Mouse (Mus musculus) cerebellum, adult 2 months (tissue): Measurements from ENCODE around the gene Nln. TPM values are rescaled to one million over a fixed set of nuclear protein-coding genes. Genes with fewer than 3 reads are reported as not detected.

Experiments used
- DNase-seq, 2 experiments: peaks; one replicate each; pipeline ENCODE4 v3.0.0; 2021
- H3K27ac ChIP-seq: fragments of 200-500 bp; 2 replicates; pipeline ENCODE4 v1.5.1; 2012; ENCODE audit warnings: low read length, control low read depth, inconsistent platforms; ENCODE audit not compliant: insufficient read depth
- H3K27me3 ChIP-seq: fragments of 200-500 bp; 2 replicates; pipeline ENCODE4 v1.6.1; 2012; ENCODE audit warnings: inconsistent platforms, mild to moderate bottlenecking, low read length, moderate library complexity; ENCODE audit not compliant: control insufficient read depth, insufficient read depth
- H3K4me1 ChIP-seq: fragments of 200-500 bp; 2 replicates; pipeline ENCODE4 v1.6.1; 2011; ENCODE audit warnings: low read length; ENCODE audit not compliant: control insufficient read depth, insufficient read depth
- H3K4me3 ChIP-seq: fragments of 200-500 bp; replicated peaks from 2 replicates; pipeline ENCODE3; 2011; ENCODE audit warnings: mild to moderate bottlenecking, low read depth, low read length, control low read depth; ENCODE audit not compliant: insufficient read depth
- CTCF ChIP-seq: fragments of 200-500 bp; IDR thresholded peaks from 2 replicates; pipeline ENCODE4 v1.5.1; 2011; ENCODE audit warnings: low read depth, mild to moderate bottlenecking, control low read depth, low read length, moderate library complexity, borderline replicate concordance; ENCODE audit not compliant: insufficient read depth
- POLR2A ChIP-seq: fragments of 200-500 bp; IDR thresholded peaks from 2 replicates; pipeline ENCODE4 v1.6.1; 2011; ENCODE audit warnings: low read length, control low read depth, borderline replicate concordance; ENCODE audit not compliant: insufficient read depth
- WGBS: fragments of 180-500 bp; shearing (Covaris S2); methylation state at CpG from one replicate; pipeline ENCODE4 v1.1.7; 2018; 5-methylcytosine and 5-hydroxymethylcytosine counted together
- polyA plus RNA-seq: library from polyadenylated mRNA; depleted of rRNA; stranded (reverse); fragments of >200 nt; gene quantifications from 2 replicates; pipeline ENCODE4 v1.2.3, GENCODE M21; 2012

Gene Nln
- polyA plus RNA-seq, 1 experiment = 12.9 TPM

DNA sequence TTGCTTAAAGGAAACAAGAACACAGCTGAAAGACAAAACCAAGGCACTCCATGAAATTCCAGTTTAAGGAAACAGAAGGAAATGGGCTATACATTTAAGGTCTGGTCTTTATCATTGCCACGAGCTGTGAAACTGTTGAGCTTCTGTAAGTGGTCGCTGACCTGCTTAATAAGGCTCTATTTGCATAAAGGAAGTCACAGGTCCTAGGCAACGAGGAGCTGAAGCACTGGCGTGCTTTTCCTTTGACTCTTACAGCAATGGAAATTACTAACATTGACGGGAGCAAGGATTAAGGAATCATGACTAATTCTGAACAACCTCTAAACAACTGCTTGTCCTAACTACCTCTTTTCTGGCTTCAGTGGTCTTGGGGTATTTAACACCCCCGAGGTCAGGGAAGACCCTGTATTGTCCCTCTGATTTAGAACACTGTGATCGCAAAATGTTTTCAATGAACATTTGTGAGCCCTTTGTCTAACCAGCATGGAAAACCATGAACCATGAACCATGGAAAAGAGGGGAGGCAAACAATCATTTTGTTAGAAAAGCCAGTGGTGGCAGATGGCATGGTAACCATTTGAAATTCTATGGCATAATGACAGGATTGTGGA is 90.8 kb downstream of the Nln start:
- no peak for DNase-seq
- WGBS = 39% methylated on average over 7 of the region's 7 CpGs
- TF ChIP-seq CTCF = no peak
- no peak for TF ChIP-seq POLR2A
- no peak overlapping the region for H3K27ac ChIP-seq
- no peak overlapping the region for H3K4me3 ChIP-seq
- no peaks in the 10 kb centered on the region for H3K4me1 ChIP-seq
- no peaks in the 10 kb centered on the region; the same call in 1 of the 2 replicates for H3K27me3 ChIP-seq

DNA sequence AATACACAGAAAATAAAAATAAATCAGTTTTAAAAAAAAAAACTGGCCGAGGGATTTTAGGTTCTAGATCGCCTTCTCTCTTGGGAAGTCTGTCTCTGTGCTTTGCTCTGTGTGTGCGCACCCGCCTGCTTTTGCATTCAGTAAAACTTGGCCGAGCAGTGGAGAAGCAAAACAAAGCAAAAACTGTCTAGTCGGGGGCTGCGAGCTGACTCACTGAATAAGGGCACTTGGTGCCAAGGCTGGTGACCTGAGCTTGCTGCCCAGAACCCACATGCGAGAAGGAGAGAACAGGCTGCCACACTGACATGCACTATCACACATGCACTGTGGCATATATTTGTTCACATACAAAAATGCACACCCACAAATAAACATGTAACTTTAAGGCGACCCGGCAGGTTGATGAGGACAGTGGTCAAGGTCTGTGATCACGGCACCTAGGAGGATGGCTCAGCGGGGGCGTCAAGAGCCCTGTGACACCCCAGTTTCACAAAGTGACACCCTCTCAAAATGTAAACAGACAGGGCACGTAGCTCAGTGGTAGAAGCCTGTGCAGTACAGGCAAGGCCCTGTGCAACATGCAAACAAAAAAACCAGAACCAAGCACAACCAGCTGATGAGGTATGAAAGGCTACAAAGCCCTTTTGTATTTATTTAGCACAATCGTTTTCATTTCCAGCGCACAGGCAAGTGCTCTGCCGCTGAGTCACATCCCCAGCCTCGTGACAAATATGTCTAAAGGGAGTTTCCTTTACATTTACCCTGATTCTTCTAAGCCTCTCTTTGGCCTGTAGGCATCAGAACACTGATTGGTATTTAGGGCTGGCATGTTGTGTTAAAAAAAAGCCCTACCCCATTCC is 93.9 kb downstream of the Nln start:
- Histone ChIP-seq H3K27me3 (no peaks in the 10 kb centered on the region; the same call in 1 of the 2 replicates), H3K4me1 (no peaks in the 10 kb centered on the region), H3K4me3 (no peak overlapping the region), H3K27ac (peak overlapping the region; percentile 82; the same call in 1 of the 2 replicates)
- DNase-seq = peak in 1 of 2 experiments; percentile 20
- WGBS = 77% methylated on average over 18 of the region's 18 CpGs
- TF ChIP-seq POLR2A = no peak
- no peak for TF ChIP-seq CTCF

DNA sequence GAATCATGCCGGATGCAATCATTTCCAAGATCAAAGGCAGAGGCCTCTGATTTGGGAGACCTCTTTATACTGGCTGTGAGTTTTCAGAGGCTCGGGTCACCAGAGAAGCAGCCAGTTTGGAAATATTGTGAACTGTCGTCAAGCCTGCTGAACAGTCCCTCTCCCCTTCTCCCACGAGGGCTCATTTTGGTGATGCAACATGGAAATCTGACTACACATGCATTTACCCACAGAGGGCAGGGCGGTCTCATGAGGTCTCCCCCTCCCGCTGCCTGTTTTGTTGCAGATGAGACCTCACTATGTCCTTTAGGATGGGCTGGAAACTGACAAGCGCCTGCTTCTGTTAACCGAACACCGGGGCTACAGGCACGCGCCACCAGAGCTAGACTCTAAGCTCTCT is 95.4 kb downstream of the Nln start:
- TF ChIP-seq CTCF (no peak), POLR2A (no peak)
- no peak overlapping the region for H3K27ac ChIP-seq
- no peak for DNase-seq
- 88% methylated on average over 11 of the region's 11 CpGs for WGBS
- H3K4me3 ChIP-seq = no peak overlapping the region
- no peaks in the 10 kb centered on the region; the same call in 1 of the 2 replicates for H3K27me3 ChIP-seq
- H3K4me1 ChIP-seq = no peaks in the 10 kb centered on the region

DNA sequence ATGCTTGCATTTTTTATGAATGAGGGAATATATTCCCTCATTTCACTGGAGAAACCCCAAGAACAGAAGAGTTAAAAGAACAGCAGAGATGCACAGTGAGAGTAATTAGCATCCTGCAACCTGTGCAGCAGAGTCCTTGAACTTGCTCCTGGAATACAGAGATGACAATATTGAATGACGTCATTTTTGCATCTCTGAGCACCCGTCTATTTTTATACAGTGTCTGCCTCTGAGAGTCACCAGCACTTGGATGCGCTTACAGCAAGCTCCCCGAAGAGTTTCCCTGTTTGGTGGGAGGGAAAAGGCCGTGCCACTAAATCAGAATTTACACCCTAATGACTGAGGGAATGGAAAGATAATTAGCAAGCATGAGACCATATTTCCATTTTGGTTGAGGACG is 96.0 kb downstream of the Nln start:
- TF ChIP-seq CTCF (no peak), POLR2A (no peak)
- H3K4me3 ChIP-seq = no peak overlapping the region
- no peak overlapping the region for H3K27ac ChIP-seq
- H3K4me1 ChIP-seq = no peaks in the 10 kb centered on the region
- no peak for DNase-seq
- 74% methylated on average over 6 of the region's 6 CpGs for WGBS
- no peaks in the 10 kb centered on the region; the same call in 1 of the 2 replicates for H3K27me3 ChIP-seq

DNA sequence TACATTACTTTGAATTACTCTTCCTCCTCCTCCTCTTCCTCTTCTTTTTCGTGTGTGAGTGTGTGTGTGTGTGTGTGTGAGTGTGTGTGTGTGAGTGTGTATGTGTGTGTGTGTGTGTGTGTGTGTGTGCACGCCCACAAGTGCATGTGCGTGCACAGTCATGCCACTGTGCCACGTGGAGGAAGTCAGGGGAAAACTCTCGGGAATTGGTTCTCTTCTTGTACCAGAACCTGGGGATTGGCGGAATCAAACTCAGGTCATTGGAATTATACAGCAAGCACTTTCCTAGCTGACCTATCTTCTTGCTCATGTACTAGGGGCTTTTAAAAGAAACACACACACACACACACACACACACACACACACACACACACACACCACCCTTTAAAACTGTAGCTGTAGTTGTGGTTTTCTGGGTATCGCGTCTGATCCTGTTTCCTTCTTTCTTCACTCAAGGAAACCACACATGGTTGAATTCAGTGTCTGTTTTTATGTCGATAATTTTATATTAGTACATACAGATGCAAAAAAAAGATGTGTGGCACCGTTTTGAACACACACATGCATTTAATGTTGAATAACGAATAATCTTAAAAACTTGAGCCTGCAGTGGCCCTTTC is 97.1 kb downstream of the Nln start:
- DNase-seq = no peak
- Histone ChIP-seq H3K4me3 (no peak overlapping the region), H3K27ac (no peak overlapping the region), H3K27me3 (no peaks in the 10 kb centered on the region; the same call in 1 of the 2 replicates), H3K4me1 (no peaks in the 10 kb centered on the region)
- WGBS = 88% methylated on average over 11 of the region's 11 CpGs
- TF ChIP-seq CTCF = no peak
- TF ChIP-seq POLR2A = no peak

DNA sequence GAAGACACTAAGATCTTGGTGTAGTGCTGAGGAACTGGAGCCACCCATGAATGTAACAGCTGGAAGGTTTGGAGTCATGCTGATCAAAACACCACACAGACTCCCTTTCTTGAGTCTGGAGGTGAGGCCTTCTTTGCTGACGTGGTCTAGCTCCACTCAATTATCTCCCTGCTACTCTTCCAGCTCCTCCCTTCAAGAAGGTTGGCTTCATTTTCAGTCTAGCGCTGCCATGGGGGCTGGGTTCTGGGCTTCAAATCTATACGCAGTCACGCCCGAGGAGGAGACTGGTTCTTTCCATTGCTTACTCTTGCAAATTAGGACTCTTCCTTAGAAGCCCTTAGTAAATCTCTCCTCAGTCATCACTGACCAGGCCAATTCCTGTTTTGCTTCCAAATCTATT is 98.1 kb downstream of the Nln start:
- TF ChIP-seq POLR2A (no peak), CTCF (no peak)
- Histone ChIP-seq H3K27ac (no peak overlapping the region), H3K27me3 (no peaks in the 10 kb centered on the region; the same call in 1 of the 2 replicates), H3K4me1 (no peaks in the 10 kb centered on the region), H3K4me3 (no peak overlapping the region)
- 95% methylated on average over 5 of the region's 5 CpGs for WGBS
- DNase-seq = no peak

DNA sequence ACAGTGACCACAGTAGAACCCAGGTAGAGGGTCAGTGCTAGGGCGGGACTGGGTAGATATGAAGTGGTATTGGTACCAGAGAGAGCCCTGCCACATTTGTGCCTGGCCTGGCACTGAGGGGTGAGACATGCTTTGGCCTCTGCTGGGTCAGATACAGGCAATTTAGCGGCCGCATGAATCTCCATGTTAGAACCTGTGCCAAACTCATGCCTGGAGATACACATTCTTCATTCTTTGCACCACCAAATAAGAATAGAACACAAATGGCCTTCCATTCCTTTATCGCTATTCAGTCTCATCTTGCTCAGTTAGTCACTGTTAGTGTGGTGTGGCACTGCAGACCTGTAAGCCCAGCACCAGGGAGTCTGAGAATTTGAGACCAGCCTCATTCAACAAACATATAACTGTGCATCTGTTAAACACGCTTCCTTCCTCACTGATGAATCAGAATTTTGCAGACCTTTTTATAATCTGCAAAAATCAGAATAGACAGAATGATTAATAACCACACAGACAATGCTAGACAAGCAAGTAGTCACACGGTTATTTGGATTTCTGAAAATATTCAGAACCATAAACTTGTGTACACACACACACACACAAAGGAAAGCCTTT is 104.1 kb downstream of the Nln start:
- no peaks in the 10 kb centered on the region for H3K4me1 ChIP-seq
- DNase-seq = no peak
- 72% methylated on average over 6 of the region's 6 CpGs for WGBS
- H3K27me3 ChIP-seq = no peaks in the 10 kb centered on the region
- TF ChIP-seq POLR2A (no peak), CTCF (no peak)
- no peak overlapping the region for H3K4me3 ChIP-seq
- H3K27ac ChIP-seq = no peak overlapping the region

DNA sequence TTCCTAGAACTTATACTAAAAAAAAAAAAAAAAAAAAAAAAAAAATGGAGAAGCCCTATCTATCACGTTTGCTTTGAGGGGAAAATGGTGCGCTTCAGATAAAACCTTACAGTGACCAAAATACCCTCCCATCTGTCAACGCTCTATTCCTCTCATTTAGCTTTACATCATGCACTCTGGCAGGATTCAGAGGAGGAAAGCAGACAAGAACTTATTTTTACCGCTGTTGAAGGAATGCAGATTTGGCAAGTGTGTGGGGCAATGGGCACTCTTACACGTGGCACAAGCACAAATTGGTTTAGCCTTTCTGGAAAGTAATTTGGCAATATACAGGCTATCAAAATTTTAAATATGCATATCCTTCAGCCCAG is 115.3 kb downstream of the Nln start:
- no peak for TF ChIP-seq CTCF
- no peak for TF ChIP-seq POLR2A
- no peak overlapping the region for H3K4me3 ChIP-seq
- no peaks in the 10 kb centered on the region for H3K27me3 ChIP-seq
- H3K4me1 ChIP-seq = no peaks in the 10 kb centered on the region
- WGBS = 49% methylated on average over 5 of the region's 5 CpGs
- no peak for DNase-seq
- H3K27ac ChIP-seq = no peak overlapping the region
